Comparison of ENCODE assay signal across 11 mouse cellular contexts in genomic region chr3:88548180-88548917, GRCm38 (mm10). TPM values are rescaled to one million over a fixed set of nuclear protein-coding genes. Genes with fewer than 3 reads are reported as not detected.
DNase-seq lines count a peak whose midpoint lies in the region; ATAC-seq and TF ChIP-seq lines count a peak whose summit lies in the region.
"Had no signal": no experiment of that assay in that cellular context is flagged by ENCODE, and none has a peak within 500 bp of the region (broad histone marks: within the 10 kb centered on the region; RNA-seq: fewer than 3 reads in every experiment).

Gene Rab25 (minus strand): TSS chr3:88548300.

- H3K4me3 ChIP-seq in liver, postnatal 0 days (ENCODE audit: low read depth, low read length), result no peak within 1 kb of the TSS
- H3K4me3 ChIP-seq in kidney, embryonic 14.5 days (ENCODE audit: low read length), result 0 out of 2 replicates have a peak within 1 kb of the TSS, but pooled peaks have one; percentile 1
- H3K4me3 ChIP-seq in lung, embryonic 14.5 days (ENCODE audit: low read depth, low read length), result peak within 1 kb of the TSS; percentile 15; the same call in 1 of the 2 replicates

- peak; percentile 2 for DNase-seq in liver
- DNase-seq in liver, postnatal 0 days, result no peak
- peak; percentile 77 for DNase-seq in lung, embryonic 14.5 days
- DNase-seq in urinary bladder, postnatal 25 days (ENCODE audit: low spot score), result peak; percentile 61
- no peak for DNase-seq in right cerebral cortex, postnatal 4 days
- DNase-seq in natural killer cell, adult 2 months (ENCODE audit: low spot score in 2 of 2), result no peak
- DNase-seq in layer of hippocampus, adult 9-10 months (ENCODE audit: low spot score), result no peak
- DNase-seq: embryo, embryonic 11 days; midbrain, embryonic 14.5 days had no signal

- no peaks in the 10 kb centered on the region for H3K36me3 ChIP-seq in liver, postnatal 0 days (replicated peaks; ENCODE audit: insufficient read depth, low read length)
- 0 out of 2 replicates have a peak, but pooled peaks cover 2% of the 10 kb centered on the region for H3K36me3 ChIP-seq in kidney, embryonic 14.5 days (ENCODE audit: control insufficient read depth, insufficient read depth, low read length)
- H3K36me3 ChIP-seq in lung, embryonic 14.5 days (ENCODE audit: insufficient read depth), result 0 out of 2 replicates have a peak, but pooled peaks cover 3% of the 10 kb centered on the region

- no peak within 1 kb of the TSS for H3K27ac ChIP-seq in liver, postnatal 0 days (ENCODE audit: low read depth)
- H3K27ac ChIP-seq in kidney, embryonic 14.5 days (ENCODE audit: low read depth, low read length), result 0 out of 2 replicates have a peak within 1 kb of the TSS, but pooled peaks have one; percentile 15
- H3K27ac ChIP-seq in lung, embryonic 14.5 days (ENCODE audit: low read depth), result peak within 1 kb of the TSS; percentile 58

- WGBS in liver, postnatal 0 days (ENCODE audit: insufficient replicate concordance), result 75% methylated on average over 18 of the region's 18 CpGs
- 51% methylated on average over 18 of the region's 18 CpGs for whole genome bisulfite sequencing in kidney, embryonic 14.5 days
- 36% methylated on average over 18 of the region's 18 CpGs for WGBS in lung, embryonic 14.5 days

- no peak for ATAC-seq in liver, postnatal 0 days
- ATAC-seq in kidney, embryonic 14.5 days (ENCODE audit: low FRiP score, low TSS enrichment), result no peak
- ATAC-seq in lung, embryonic 14.5 days (ENCODE audit: insufficient read depth), result no peak

- H3K9me3 ChIP-seq in liver, postnatal 0 days (ENCODE audit: low read length), result no peaks in the 10 kb centered on the region
- H3K9me3 ChIP-seq in kidney, embryonic 14.5 days (ENCODE audit: control insufficient read depth, low read length), result no peaks in the 10 kb centered on the region
- H3K9me3 ChIP-seq in lung, embryonic 14.5 days (ENCODE audit: low read depth, low read length), result no peaks in the 10 kb centered on the region

- H3K4me2 ChIP-seq in liver, postnatal 0 days (ENCODE audit: low read depth, low read length), result no peak within 1 kb of the TSS
- H3K4me2 ChIP-seq in kidney, embryonic 14.5 days (replicated peaks; ENCODE audit: low read depth, low read length), result peak within 1 kb of the TSS; percentile 21; the same call in 1 of the 2 replicates
- H3K4me2 ChIP-seq in lung, embryonic 14.5 days, result peak within 1 kb of the TSS; percentile 53

- H3K9ac ChIP-seq in liver, postnatal 0 days (replicated peaks), result no peak within 1 kb of the TSS
- no peak within 1 kb of the TSS for H3K9ac ChIP-seq in kidney, embryonic 14.5 days (ENCODE audit: low read depth, low read length)
- H3K9ac ChIP-seq in lung, embryonic 14.5 days, result no peak within 1 kb of the TSS; the same call in 1 of the 2 replicates

- no peak for TF ChIP-seq EP300 in liver, postnatal 0 days (IDR thresholded peaks at IDR 0.05; ENCODE audit: low read depth)

- no peaks in the 10 kb centered on the region for H3K27me3 ChIP-seq in liver, postnatal 0 days (ENCODE audit: insufficient read depth, low read length)
- H3K27me3 ChIP-seq in kidney, embryonic 14.5 days (ENCODE audit: control insufficient read depth, insufficient read depth, low read length), result no peaks in the 10 kb centered on the region
- H3K27me3 ChIP-seq in lung, embryonic 14.5 days (ENCODE audit: insufficient read depth, low read length), result no peaks in the 10 kb centered on the region

- H3K4me1 ChIP-seq in liver, postnatal 0 days (ENCODE audit: insufficient read depth), result peaks cover 15% of the 10 kb centered on the region
- peaks cover 7% of the 10 kb centered on the region for H3K4me1 ChIP-seq in kidney, embryonic 14.5 days (ENCODE audit: control insufficient read depth, insufficient read depth, low read length)
- H3K4me1 ChIP-seq in lung, embryonic 14.5 days (ENCODE audit: insufficient read depth), result 0 out of 2 replicates have a peak, but pooled peaks cover 2% of the 10 kb centered on the region

- TF ChIP-seq CTCF in liver, postnatal 0 days (IDR thresholded peaks at IDR 0.05; ENCODE audit: low read depth), result no peak
- no peak for TF ChIP-seq CTCF in lung, embryonic 14.5 days (IDR thresholded peaks at IDR 0.05; ENCODE audit: low read depth)

RNA-seq across cellular contexts. Expression of gene Rab25, which starts in this region (rescaled TPM):
- polyA plus RNA-seq in liver, postnatal 0 days (2015; fragmentation: Nextera tagmentation; extraction: Ambion mirVana), result 0.13 and 0.29 TPM in 2 replicates
- 14.2 and 16.7 TPM in 2 replicates for polyA plus RNA-seq in kidney, embryonic 14.5 days (2014; fragmentation: Nextera tagmentation; extraction: Ambion mirVana)
- 21.3 and 22.1 TPM in 2 replicates for polyA plus RNA-seq in lung, embryonic 14.5 days (2014; fragmentation: Nextera tagmentation; extraction: Ambion mirVana)
- polyA plus RNA-seq: heart, postnatal 0 days; midbrain, embryonic 14.5 days had no signal

Comparison
In these comparisons a context has a peak if more than half of its experiments do, and no peak if none do; other contexts are left out.
1. RNA of gene Rab25 (polyA plus RNA-seq): 21.3 to 22.1 TPM in lung, embryonic 14.5 days and 14.2 to 16.7 TPM in kidney, embryonic 14.5 days; 0.13 to 0.29 TPM in liver, postnatal 0 days; every median in the first group is over 10 times any median in the second.
2. DNase-seq: peak in liver (single experiment), lung, embryonic 14.5 days (single experiment) and urinary bladder, postnatal 25 days (single experiment); none in liver, postnatal 0 days (single experiment), right cerebral cortex, postnatal 4 days (single experiment), natural killer cell, adult 2 months (0 of 2) and layer of hippocampus, adult 9-10 months (single experiment).